Mouse (Mus musculus) testis, adult 2 months (tissue): Measurements from ENCODE around the gene Slfn5. TPM values are rescaled to one million over a fixed set of nuclear protein-coding genes. Genes with fewer than 3 reads are reported as not detected.

Source experiments
- H3K27ac ChIP-seq: fragments of 200-500 bp; 2 replicates; pipeline ENCODE4 v1.5.1; 2012; ENCODE audit warnings: low read depth, low read length; ENCODE audit not compliant: control insufficient read depth, insufficient read depth
- H3K27me3 ChIP-seq: fragments of 200-500 bp; 2 replicates; pipeline ENCODE4 v1.6.1; 2012; ENCODE audit warnings: mild to moderate bottlenecking, low read length, moderate library complexity; ENCODE audit not compliant: control insufficient read depth, insufficient read depth
- H3K36me3 ChIP-seq: fragments of 200-500 bp; 2 replicates; pipeline ENCODE4 v1.6.1; 2012; ENCODE audit warnings: mild to moderate bottlenecking, low read length; ENCODE audit not compliant: control insufficient read depth, insufficient read depth
- H3K4me1 ChIP-seq: fragments of 200-500 bp; 2 replicates; pipeline ENCODE4 v1.6.1; 2012; ENCODE audit warnings: low read length; ENCODE audit not compliant: control insufficient read depth, insufficient read depth
- H3K4me3 ChIP-seq: fragments of 200-500 bp; 2 replicates; pipeline ENCODE4 v1.5.1; 2012; ENCODE audit warnings: low read depth, mild to moderate bottlenecking, low read length, moderate library complexity, mixed read lengths; ENCODE audit not compliant: control insufficient read depth
- CTCF ChIP-seq: fragments of 200-500 bp; IDR thresholded peaks from 2 replicates; pipeline ENCODE4 v1.5.1; 2012; ENCODE audit warnings: low read depth, mild to moderate bottlenecking, inconsistent platforms, low read length, moderate library complexity; ENCODE audit not compliant: control insufficient read depth, insufficient read depth, insufficient replicate concordance
- POLR2A ChIP-seq: fragments of 200-500 bp; IDR thresholded peaks from 2 replicates; pipeline ENCODE4 v1.6.1; 2012; ENCODE audit warnings: low read depth, mild to moderate bottlenecking, inconsistent platforms, low read length, moderate library complexity; ENCODE audit not compliant: control insufficient read depth
- polyA plus RNA-seq: library from polyadenylated mRNA; depleted of rRNA; stranded (reverse); fragments of >200 nt; gene quantifications from 2 replicates; pipeline ENCODE4 v1.2.3, GENCODE M21; 2012

The Slfn5 gene
- polyA plus RNA-seq, 1 experiment: 1.7 TPM

DNA sequence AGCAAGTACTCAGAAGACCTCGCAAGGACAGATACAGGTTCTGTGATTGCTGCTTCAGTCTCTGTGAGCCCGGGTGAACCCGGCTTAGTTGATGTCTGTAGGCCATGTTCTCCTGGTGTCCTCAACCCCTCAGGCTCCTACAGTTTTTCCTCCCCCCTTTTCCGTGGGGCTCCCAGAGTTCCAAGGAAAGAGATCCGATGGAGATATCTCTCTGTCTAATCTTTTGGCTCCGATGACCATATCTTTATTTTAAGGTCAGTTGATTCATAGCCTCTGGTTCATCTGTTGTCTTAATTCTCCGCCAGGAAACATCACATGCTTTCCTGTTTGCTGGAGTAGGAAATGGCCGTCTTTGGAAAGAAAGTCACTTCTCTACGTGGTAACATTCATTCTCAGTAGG, 2.1 kb upstream of the Slfn5 start:
- no peak overlapping the region for H3K27ac ChIP-seq
- TF ChIP-seq POLR2A: no peak
- TF ChIP-seq CTCF: no peak
- no peaks in the 10 kb centered on the region for H3K36me3 ChIP-seq
- H3K4me3 ChIP-seq: no peak overlapping the region
- peaks cover 10% of the 10 kb centered on the region for H3K4me1 ChIP-seq
- H3K27me3 ChIP-seq: peaks cover 3% of the 10 kb centered on the region; the same call in 1 of the 2 replicates

DNA sequence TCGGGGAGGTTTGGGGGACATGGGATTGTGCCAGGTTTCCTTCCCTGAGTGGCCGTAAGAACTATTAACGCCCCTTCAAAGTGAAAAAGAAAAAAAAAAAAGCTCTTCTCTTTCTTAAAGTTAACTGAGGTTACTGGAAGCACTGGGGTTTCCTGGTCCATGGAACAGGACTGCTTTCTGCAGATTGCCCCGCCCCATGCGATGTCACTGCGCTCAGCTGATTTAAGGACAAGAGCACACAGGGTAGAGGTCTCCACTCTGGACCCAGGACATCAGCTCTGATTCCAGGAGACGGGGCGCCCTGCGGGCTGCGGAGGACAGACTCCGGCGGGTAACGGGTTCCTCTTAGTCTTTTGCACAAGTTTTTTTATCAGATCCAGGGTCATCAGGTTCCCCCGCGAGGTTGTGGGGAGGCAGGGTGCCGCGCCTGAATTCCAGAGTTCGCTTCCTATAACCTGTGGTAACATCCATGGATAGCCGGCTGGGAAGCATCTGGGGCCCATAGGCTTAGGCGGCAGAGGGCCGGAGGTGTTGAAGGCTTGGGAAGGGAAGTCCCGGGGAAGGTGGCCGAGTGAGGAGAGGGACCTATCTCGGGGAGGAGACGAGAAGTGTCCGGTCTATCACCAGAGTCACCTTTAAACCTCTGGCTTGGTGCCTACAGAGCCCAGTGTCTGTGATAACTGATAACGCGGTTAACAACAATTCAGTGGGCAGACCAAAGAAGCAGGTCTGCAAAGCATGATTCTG, 889 bp downstream of the Slfn5 start:
- peak overlapping the region; percentile 71 for H3K4me3 ChIP-seq
- peaks cover 10% of the 10 kb centered on the region for H3K4me1 ChIP-seq
- peaks cover 3% of the 10 kb centered on the region; the same call in 1 of the 2 replicates for H3K27me3 ChIP-seq
- no peak for TF ChIP-seq POLR2A
- no peak for TF ChIP-seq CTCF
- peak overlapping the region; percentile 33 for H3K27ac ChIP-seq
- no peaks in the 10 kb centered on the region for H3K36me3 ChIP-seq

DNA sequence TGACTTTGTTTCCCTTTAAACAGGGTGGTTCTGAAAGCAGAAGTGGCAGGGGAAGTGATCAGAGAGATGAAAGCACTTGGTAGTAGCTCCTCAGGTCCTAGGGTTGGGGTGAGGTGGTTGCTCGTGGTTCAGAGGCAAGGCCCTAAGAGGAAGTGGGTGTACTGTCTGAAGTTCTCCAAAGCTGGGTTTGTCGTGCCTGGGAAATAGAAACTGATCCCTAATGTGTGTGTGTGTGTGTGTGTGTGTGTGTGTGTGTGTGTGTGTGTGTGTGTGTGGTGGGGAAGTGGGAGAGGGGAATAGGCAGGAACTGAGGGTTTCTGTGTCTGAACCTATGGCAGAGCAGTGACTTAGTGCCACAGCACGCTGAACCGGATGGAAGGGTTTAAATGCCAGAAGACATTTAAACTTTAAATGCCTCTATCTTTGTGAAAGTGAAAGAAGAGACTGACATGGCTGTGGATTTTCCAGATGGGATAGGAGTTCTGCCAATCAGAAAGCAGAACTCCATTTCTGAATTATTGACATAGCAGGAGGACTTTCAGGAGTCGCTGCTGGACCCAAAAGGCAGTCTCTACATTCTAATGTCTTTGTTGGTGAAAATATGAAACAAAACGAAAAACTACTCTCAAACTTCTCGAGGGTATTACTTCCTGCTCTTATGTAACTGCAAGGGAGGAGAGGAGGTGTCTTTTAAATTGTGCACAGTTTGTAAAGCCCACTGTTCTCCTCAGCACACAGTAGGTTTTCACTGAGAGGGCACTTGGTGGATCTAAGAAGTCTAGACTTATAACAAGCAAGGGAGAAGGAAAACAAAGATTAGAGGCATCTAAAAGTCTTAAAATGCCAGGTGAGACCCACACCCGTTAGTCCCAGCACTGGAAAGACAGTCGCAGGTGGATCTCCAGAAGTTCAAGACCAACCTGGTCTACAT, 1.7 kb downstream of the Slfn5 start:
- H3K36me3 ChIP-seq: no peaks in the 10 kb centered on the region
- peak overlapping the region; percentile 71 for H3K4me3 ChIP-seq
- peaks cover 3% of the 10 kb centered on the region; the same call in 1 of the 2 replicates for H3K27me3 ChIP-seq
- TF ChIP-seq POLR2A (no peak), CTCF (no peak)
- H3K27ac ChIP-seq: peak overlapping the region; percentile 33; the same call in 1 of the 2 replicates
- H3K4me1 ChIP-seq: peaks cover 10% of the 10 kb centered on the region

DNA sequence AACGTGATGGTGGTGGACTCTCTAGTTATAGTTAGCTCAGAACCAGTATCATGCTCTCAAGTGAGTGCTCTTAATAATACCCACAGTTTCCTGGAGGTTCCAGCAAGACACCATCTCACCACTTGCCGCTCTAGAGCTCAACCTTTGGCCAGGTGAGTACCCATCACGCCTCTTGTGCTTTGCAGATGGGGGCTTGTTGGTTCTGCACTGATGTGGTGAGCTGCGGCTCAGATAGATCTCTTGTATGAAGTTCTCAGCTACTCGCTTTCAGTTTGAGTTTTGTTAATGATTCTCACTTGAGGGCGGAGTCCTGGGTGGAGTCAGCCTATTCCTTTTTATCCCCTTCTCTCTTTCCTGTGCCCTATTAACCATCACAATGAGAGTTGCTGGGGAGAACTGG, 3.5 kb downstream of the Slfn5 start:
- H3K27ac ChIP-seq: no peak overlapping the region
- no peak overlapping the region for H3K4me3 ChIP-seq
- peaks cover 3% of the 10 kb centered on the region; the same call in 1 of the 2 replicates for H3K27me3 ChIP-seq
- peaks cover 10% of the 10 kb centered on the region for H3K4me1 ChIP-seq
- TF ChIP-seq CTCF (no peak), POLR2A (no peak)
- H3K36me3 ChIP-seq: no peaks in the 10 kb centered on the region

DNA sequence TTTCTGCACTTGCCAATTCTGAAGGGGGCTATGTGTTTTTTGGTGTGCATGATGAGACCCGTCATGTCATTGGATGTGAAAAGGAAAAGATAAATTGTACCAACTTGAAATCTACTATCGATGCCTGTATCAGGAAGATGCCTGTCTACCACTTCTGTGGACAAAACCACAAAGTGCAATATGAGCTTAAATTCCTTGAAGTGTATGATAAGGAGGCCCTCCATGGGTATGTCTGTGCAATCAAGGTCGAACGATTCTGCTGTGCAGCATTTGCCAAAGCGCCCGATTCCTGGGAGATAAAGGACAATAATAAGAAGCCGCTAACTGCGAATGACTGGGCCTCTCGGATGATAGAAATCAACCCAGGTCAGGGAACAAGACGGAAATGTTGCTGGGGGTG, 5.8 kb downstream of the Slfn5 start:
- Histone ChIP-seq H3K27me3 (peaks cover 3% of the 10 kb centered on the region; the same call in 1 of the 2 replicates), H3K36me3 (no peaks in the 10 kb centered on the region), H3K4me3 (no peak overlapping the region), H3K4me1 (peaks cover 6% of the 10 kb centered on the region), H3K27ac (no peak overlapping the region)
- TF ChIP-seq CTCF (no peak), POLR2A (no peak)

DNA sequence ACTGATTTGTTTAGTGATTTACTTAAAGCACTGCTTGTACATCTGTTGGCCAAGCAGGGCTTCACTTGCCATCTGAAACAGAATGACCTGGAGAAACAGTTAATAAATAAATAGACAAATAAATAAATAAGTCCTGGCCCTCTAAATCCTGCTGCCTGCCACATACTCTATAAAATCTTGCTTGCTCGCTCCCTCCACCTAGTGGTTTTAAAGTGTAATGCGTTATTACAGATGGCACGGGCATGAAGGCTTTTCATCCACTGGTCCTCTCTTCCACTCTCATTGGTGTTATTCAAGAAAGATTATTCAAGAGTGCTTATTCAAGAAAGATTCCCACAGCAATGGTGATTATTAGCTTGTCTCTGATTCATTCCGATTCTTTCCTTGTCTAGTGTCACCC, 8.5 kb downstream of the Slfn5 start:
- TF ChIP-seq POLR2A: no peak
- peak; percentile 8; the same call in 1 of the 2 replicates for TF ChIP-seq CTCF
- Histone ChIP-seq H3K4me1 (no peaks in the 10 kb centered on the region), H3K27ac (no peak overlapping the region), H3K27me3 (no peaks in the 10 kb centered on the region), H3K36me3 (no peaks in the 10 kb centered on the region), H3K4me3 (no peak overlapping the region)

DNA sequence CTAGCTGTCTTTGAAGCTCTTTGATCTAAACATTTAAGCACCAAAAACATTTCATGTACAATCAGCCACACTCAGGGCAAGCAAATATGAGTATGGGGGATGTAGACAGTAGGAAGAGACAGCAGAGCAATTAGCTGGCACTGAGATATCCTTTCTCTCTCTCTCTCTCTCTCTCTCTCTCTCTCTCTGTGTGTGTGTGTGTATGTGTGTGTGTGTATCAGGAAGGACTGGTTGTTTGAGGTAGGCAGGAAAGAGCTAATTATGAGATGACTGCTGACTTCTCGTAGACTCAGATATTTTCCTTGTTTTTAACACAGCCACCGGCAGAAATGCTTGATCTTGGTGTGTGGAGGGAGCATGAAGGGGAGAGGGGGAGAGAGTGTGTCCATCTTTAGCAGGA, 10.6 kb downstream of the Slfn5 start:
- Histone ChIP-seq H3K27me3 (no peaks in the 10 kb centered on the region), H3K4me3 (peak overlapping the region; percentile 15; the same call in 1 of the 2 replicates), H3K4me1 (no peaks in the 10 kb centered on the region), H3K36me3 (no peaks in the 10 kb centered on the region), H3K27ac (no peak overlapping the region)
- no peak for TF ChIP-seq CTCF
- no peak for TF ChIP-seq POLR2A
